13 mouse cellular contexts compared by ENCODE assay signal in the genomic region with DNA sequence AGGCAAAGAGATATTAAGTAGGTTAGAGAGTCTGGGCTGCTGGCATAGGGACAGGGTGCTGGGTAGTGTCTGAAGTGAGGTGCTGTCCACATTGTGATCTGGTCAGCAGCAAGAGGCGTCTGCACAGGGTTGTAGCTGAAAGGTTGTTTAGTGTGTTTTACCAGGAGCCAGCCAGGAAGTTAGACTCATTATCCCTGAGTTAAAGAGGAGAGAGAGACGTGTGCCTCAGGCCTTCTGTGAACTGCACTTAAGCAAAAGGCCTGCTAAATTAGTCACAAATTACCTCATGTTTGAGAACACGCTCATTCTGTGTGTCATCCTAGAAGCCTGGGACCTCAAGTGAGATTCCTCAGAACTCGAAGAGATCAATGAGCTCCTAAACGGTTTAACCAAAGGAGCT.
"Had no signal": no experiment of that assay in that cellular context is flagged by ENCODE, and none has a peak within 500 bp of the region (broad histone marks: within the 10 kb centered on the region; RNA-seq: fewer than 3 reads in every experiment).

No protein-coding gene starts in this region.

- H3K4me3 ChIP-seq: layer of hippocampus, adult 2 months; limb, embryonic 12.5 days; liver, embryonic 13.5 days; midbrain, embryonic 13.5 days; neural tube, embryonic 15.5 days had no signal

- ATAC-seq: intestine, postnatal 0 days; liver, postnatal 0 days; midbrain, embryonic 13.5 days had no signal

- H3K27me3 ChIP-seq: limb, embryonic 12.5 days; liver, embryonic 13.5 days; midbrain, embryonic 13.5 days; neural tube, embryonic 15.5 days had no signal

- H3K4me2 ChIP-seq: limb, embryonic 12.5 days; liver, embryonic 13.5 days; midbrain, embryonic 13.5 days; neural tube, embryonic 15.5 days had no signal

- H3K27ac ChIP-seq: layer of hippocampus, adult 2 months; limb, embryonic 12.5 days; liver, embryonic 13.5 days; midbrain, embryonic 13.5 days; neural tube, embryonic 15.5 days had no signal

- H3K9ac ChIP-seq: limb, embryonic 12.5 days; liver, embryonic 13.5 days; liver, postnatal 0 days; midbrain, embryonic 13.5 days; neural tube, embryonic 15.5 days had no signal

- H3K36me3 ChIP-seq: limb, embryonic 12.5 days; liver, embryonic 13.5 days; midbrain, embryonic 13.5 days; neural tube, embryonic 15.5 days had no signal

- H3K4me1 ChIP-seq: liver, embryonic 13.5 days had no signal

- DNase-seq: kidney, postnatal 4 days; liver; liver, embryonic 13.5 days; liver, postnatal 0 days; lung, postnatal 36 days; right cerebral cortex, adult 18-20 months; right cerebral cortex, postnatal 25 days; thymus, postnatal 4 days had no signal

- H3K9me3 ChIP-seq: limb, embryonic 12.5 days; neural tube, embryonic 15.5 days had no signal
